Mouse (Mus musculus): ENCODE measurements at regions not wholly inside any gene's neighbourhood (a gene's known extent, or its start where the extent isn't known, plus 50 kb on each side); places are given as distances from the start of the nearest gene placed in this dataset.
A peak's percentile ranks its signal among the peaks of the same experiment; 100 is the strongest.
"Not testable (repeated sequence)": the region's sequence is repeated elsewhere in the genome, so short reads cannot be mapped to it uniquely, and the experiment has no call there.

GRCm38 (mm10) chr10:54858075-54858474, 781.7 kb upstream of the Man1a start:
- DNase-seq (ENCODE audit: low spot score), result no peak

DNA sequence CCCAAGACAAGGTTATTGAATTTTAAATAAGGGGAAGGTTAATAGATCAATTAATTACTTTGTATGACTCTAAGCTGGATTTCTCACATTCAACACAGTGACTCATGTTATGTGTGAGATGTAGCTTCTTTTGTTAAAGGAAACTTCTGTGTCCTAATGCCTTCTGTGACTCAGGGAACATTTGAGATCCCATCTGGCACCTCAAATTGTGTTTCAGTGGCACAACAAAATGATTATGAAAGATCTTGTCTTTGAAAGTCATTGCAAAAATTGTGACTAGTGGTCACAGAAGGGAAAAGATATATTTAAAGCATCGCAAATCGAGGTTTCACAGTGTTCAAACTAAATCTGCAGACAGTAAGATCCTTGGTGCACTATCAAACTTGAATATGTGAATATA, 765.2 kb upstream of the Man1a start:
- peak; percentile 53 for DNase-seq (ENCODE audit: low spot score)

- no peak for DNase-seq (ENCODE audit: low spot score)
Observed at GRCm38 (mm10) chr10:54839008-54839407, 762.6 kb upstream of the Man1a start.

- no peak for DNase-seq (ENCODE audit: low spot score)
Observed at GRCm38 (mm10) chr10:54814604-54815122, 738.3 kb upstream of the Man1a start.

GRCm38 (mm10) chr10:54799478-54800196, 723.2 kb upstream of the Man1a start:
- no peak for DNase-seq (ENCODE audit: low spot score)

GRCm38 (mm10) chr10:54797306-54797705, 720.9 kb upstream of the Man1a start:
- DNase-seq (ENCODE audit: low spot score), result peak; percentile 22

DNA sequence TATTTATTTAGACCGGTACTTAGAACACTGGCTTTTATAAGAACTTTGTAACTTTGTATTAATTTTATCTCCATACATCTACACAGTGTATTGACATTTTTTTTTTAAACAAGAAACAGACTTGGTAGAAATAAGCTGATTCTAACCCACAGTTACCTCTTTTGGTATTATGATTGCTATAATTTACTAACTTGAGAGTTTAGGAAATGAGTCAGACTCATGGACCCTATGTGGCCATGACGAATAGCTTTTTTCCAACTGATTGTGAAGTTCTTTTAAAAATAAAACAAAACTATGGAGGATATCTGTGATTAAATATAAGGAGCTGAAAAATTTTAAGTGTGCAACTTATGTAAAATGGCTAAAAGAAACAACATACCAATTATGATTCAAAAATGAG, 684.7 kb upstream of the Man1a start:
- DNase-seq (ENCODE audit: low spot score), result no peak

- peak; percentile 17 for DNase-seq (ENCODE audit: low spot score)
Observed at GRCm38 (mm10) chr10:54749239-54749638, 672.8 kb upstream of the Man1a start.

GRCm38 (mm10) chr10:54737108-54737507, 660.7 kb upstream of the Man1a start:
- DNase-seq (ENCODE audit: low spot score), result no peak

- no peak for DNase-seq (ENCODE audit: low spot score)
Observed at GRCm38 (mm10) chr10:54712684-54713083, 636.3 kb upstream of the Man1a start.

DNA sequence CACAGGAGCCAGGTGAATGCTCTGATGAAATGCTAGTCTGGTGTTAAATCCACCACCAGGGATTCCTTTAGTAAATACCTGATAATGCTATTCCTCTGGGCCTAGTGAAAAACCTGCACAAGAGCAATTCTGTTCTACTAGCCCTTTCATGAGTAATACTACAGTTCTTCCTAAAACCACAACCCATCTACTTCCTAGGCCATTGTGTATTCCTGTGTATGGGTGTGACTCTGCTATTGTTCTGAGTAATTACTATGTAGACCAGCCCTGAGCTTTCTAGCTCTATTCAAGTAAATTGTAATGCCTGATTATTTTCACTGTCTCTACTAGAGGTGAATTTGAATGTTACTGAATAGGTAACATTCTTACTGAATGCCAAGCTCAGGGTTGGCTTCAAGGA, 591.4 kb upstream of the Man1a start:
- not testable (repeated sequence) for DNase-seq (ENCODE audit: low spot score)
